Mouse (Mus musculus) brown adipose tissue, adult 24 weeks (tissue): ENCODE measurements around the gene Dck. TPM values are rescaled to one million over a fixed set of nuclear protein-coding genes. Genes with fewer than 3 reads are reported as not detected.

Source experiments
- H3K27ac ChIP-seq: fragments of 200-500 bp; replicated peaks from 2 replicates; pipeline ENCODE4 v1.5.1; 2012; ENCODE audit warnings: low read depth, mild to moderate bottlenecking, low read length
- H3K4me1 ChIP-seq: fragments of 200-500 bp; 2 replicates; pipeline ENCODE4 v1.6.1; 2012; ENCODE audit warnings: low read length, mixed read lengths; ENCODE audit not compliant: control insufficient read depth, insufficient read depth, insufficient read length
- H3K4me3 ChIP-seq: fragments of 200-500 bp; 2 replicates; pipeline ENCODE4 v1.5.1; 2012; ENCODE audit warnings: low read depth, mild to moderate bottlenecking, low read length, moderate library complexity; ENCODE audit not compliant: insufficient read depth
- polyA plus RNA-seq: library from polyadenylated mRNA; stranded (reverse); fragments of >200 nt; gene quantifications from 2 replicates; pipeline ENCODE4 v1.2.4, GENCODE M21; 2012; ENCODE audit not compliant: missing spikeins, insufficient read depth, insufficient read length

Dck gene
- polyA plus RNA-seq, 1 experiment, result 4.4 TPM

GRCm38 (mm10) chr5:88765587-88765986 lies 791 bp downstream of the Dck start:
- Histone ChIP-seq H3K27ac (no peak overlapping the region), H3K4me1 (no peaks in the 10 kb centered on the region), H3K4me3 (peak overlapping the region; percentile 71)

DNA sequence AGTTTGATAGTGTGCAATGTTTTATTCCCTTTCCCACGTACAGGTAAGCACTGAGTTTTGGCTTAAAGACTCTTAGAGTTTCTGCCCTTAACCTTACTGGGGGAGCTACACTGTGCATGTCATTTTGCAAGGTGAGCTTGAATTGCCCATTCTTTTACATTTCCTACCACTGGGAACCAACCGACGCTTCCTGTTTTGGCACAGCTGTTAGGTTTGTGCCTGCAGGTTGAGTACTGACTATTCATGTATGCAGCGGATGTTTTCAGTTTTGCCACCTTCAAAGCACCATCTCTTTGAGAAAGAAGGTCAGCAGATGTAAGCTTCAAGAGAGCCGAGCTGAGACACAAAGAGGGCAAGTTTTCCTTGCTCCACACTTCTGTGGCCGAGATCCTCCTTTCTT lies 1.3 kb downstream of the Dck start:
- no peak overlapping the region for H3K4me3 ChIP-seq
- H3K27ac ChIP-seq, result no peak overlapping the region
- H3K4me1 ChIP-seq, result no peaks in the 10 kb centered on the region

DNA sequence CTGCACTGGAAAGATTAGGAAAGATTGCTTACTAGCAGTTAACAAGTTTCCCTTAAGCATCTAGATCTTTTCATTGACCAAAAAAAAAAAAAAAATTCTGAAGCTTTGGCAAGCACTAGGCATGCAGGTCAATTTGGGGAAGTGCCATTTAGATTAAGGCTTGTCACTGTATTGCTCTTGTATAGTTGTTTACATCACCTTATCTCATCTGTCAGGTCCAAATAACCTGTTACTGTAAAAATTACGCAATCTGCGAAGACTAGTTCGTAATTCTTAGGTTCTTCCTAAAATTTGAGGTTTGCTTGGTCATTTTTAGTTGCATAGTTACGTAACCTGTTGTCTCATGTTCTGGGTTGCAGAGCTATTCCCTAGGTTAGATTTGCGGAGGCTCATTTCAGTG lies 2.1 kb downstream of the Dck start:
- Histone ChIP-seq H3K4me3 (no peak overlapping the region), H3K27ac (no peak overlapping the region), H3K4me1 (no peaks in the 10 kb centered on the region)

GRCm38 (mm10) chr5:88768201-88768600 lies 3.4 kb downstream of the Dck start:
- H3K4me3 ChIP-seq, result no peak overlapping the region
- no peaks in the 10 kb centered on the region for H3K4me1 ChIP-seq
- H3K27ac ChIP-seq, result no peak overlapping the region

DNA sequence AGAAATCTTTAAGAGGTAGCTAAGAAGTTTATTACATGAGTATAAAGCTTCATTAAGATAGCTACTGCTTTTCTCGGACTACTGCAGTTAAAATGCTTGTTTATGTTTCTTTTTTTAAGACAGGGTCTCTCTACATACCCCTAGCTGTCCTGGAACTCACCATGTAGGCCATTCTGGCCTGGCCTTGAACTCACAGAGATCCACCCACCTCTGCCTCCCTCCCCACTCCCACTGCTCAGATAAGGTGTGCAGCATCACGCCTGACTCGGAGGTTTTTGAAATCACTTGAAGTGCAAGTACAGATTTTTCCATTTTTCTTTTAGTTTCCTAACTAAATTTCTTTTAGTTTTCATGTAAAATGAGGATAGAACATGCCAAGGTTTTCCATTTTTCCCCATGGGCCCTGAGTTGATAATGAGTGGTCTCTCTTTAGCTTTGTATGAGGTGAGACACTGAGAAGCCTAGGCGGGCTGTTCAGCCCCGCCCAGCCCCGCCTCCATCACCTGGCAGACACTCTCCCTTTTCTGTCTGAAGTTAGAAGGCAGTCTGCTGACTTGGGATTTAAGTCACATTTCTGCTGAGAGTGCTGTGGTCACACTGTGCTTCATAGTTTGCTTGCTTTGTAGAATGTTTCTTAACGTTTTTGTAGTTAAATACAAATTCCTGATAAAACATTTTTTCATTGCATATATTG lies 17.4 kb downstream of the Dck start:
- H3K27ac ChIP-seq, result no peak overlapping the region
- no peak overlapping the region for H3K4me3 ChIP-seq
- no peaks in the 10 kb centered on the region for H3K4me1 ChIP-seq

- Histone ChIP-seq H3K4me1 (no peaks in the 10 kb centered on the region), H3K4me3 (no peak overlapping the region), H3K27ac (no peak overlapping the region)
These were observed 20.3 kb downstream of the Dck start for GRCm38 (mm10) chr5:88785059-88785458.

- no peak overlapping the region for H3K4me3 ChIP-seq
- no peaks in the 10 kb centered on the region for H3K4me1 ChIP-seq
- H3K27ac ChIP-seq, result no peak overlapping the region
These were observed 25.9 kb downstream of the Dck start for GRCm38 (mm10) chr5:88790675-88791074.

GRCm38 (mm10) chr5:88791256-88792245 lies 26.8 kb downstream of the Dck start:
- Histone ChIP-seq H3K4me1 (no peaks in the 10 kb centered on the region), H3K4me3 (no peak overlapping the region), H3K27ac (no peak overlapping the region)

GRCm38 (mm10) chr5:88793676-88794075 lies 28.9 kb downstream of the Dck start:
- no peak overlapping the region for H3K4me3 ChIP-seq
- no peak overlapping the region for H3K27ac ChIP-seq
- H3K4me1 ChIP-seq, result no peaks in the 10 kb centered on the region

- H3K4me1 ChIP-seq, result no peaks in the 10 kb centered on the region
- no peak overlapping the region for H3K4me3 ChIP-seq
- H3K27ac ChIP-seq, result no peak overlapping the region
These were observed 31.3 kb downstream of the Dck start for GRCm38 (mm10) chr5:88795910-88796584.

DNA sequence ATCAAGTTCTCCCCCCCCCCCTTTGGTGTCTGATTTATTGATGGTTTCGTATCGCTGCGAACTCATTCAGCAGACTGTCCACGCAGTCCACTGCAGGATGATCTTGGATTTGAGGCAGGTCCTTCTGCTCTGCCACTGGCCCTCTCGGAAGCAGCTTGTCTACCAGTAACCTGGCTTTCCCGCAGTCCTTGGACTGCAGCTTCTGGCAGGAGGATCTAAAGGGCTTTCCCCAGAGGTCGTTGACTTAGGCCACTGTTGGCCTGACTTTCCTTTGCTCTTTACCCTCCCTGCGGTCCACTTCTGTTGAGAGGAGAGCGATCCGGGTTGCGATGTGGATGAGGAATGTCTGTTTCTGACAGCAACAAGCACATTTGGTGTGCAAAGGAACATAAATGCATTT lies 31.8 kb downstream of the Dck start:
- Histone ChIP-seq H3K4me1 (no peaks in the 10 kb centered on the region), H3K4me3 (no peak overlapping the region), H3K27ac (no peak overlapping the region)

GRCm38 (mm10) chr5:88797121-88797520 lies 32.3 kb downstream of the Dck start:
- no peak overlapping the region for H3K27ac ChIP-seq
- no peak overlapping the region for H3K4me3 ChIP-seq
- H3K4me1 ChIP-seq, result no peaks in the 10 kb centered on the region

DNA sequence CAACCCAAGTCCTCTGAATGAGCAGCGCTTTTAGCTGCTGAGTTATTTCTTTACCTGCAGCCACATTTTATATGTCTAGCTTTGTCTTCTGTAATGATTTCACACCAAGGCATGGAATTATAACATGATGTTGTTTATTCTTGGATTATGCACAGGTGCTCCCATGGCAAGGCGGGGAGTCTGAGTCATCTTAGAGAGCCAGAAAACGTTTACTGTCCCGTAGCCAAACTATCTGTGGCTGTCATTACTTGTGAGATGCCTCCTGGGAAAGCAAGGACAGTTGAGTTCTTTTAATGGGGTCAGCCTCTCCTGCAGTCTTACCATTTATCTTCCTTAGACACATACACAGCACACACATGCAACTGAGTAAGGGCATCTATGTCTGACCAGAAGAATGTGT lies 40.8 kb downstream of the Dck start:
- Histone ChIP-seq H3K27ac (no peak overlapping the region), H3K4me3 (no peak overlapping the region), H3K4me1 (no peaks in the 10 kb centered on the region)

- no peaks in the 10 kb centered on the region for H3K4me1 ChIP-seq
- no peak overlapping the region for H3K4me3 ChIP-seq
- H3K27ac ChIP-seq, result no peak overlapping the region
These were observed 41.5 kb downstream of the Dck start for GRCm38 (mm10) chr5:88806278-88806677.

- Histone ChIP-seq H3K4me3 (no peak overlapping the region), H3K4me1 (no peaks in the 10 kb centered on the region), H3K27ac (no peak overlapping the region)
These were observed 42.5 kb downstream of the Dck start for GRCm38 (mm10) chr5:88807342-88807741.
